Mouse (Mus musculus): ENCODE data around the gene Smarca4.
A peak's percentile ranks its signal among the peaks of the same experiment; 100 is the strongest.
"Not testable (repeated sequence)": the region's sequence is repeated elsewhere in the genome, so short reads cannot be mapped to it uniquely, and the experiment has no call there.

Smarca4 gene

DNA sequence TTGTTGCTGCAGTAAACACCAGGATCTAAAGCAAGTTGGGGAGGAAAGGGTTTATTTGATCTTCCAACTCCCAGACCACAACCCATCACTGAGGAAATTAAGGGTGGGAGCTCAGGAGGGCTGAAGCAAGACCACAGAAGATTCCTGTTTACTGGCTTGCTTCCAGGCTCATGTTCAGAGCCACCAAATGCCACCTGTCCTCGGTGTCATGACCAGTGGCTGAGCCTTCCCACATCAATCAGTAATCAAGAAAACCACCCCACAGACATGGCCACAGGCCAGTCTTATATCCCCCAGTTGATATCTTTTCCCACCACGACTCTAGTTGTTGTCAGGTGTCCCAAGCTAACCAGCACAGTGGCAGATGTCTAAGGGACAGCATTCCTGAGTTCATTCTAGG is 37.3 kb downstream of the Smarca4 start:
- no peak for DNase-seq (ENCODE audit: low spot score)

DNA sequence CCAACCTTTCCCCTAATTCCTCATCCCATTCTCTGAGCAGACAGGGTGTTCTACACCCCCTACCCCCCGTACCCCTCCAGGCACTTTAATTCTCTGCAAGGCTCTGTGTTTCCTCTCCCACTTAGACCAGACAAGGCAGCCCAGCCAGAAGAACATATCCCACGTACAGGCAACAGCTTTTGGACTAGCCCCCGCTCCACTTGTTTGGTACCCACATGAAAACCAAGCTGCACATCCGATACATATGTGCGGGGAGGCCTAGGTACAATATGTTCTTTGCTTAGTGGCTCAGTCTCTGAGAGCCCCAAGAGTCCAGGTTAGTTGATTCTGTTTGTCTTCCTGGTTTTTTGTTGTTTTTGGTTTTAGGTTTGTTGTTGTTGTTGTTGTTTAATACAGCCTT is 46.1 kb downstream of the Smarca4 start:
- no peak for DNase-seq (ENCODE audit: low spot score)

DNA sequence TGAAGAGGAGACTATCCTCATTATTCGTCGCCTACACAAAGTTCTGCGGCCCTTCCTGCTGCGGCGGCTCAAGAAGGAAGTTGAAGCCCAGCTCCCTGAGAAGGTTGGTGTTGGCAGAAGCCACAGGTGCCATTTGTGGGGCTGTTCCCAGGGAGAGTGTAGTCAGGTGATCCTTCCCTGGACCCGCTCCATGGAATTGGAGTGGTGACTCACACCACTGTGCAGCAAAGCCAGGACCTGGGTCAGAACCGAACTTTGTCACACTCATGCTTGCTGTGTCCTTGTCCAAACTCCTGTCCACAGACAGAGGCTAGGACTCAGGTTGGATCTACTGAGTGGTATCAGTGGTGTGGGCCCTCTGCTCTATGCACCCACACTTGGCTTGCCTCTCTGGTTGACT is 53.0 kb downstream of the Smarca4 start:
- peak; percentile 68 for DNase-seq (ENCODE audit: low spot score)

DNA sequence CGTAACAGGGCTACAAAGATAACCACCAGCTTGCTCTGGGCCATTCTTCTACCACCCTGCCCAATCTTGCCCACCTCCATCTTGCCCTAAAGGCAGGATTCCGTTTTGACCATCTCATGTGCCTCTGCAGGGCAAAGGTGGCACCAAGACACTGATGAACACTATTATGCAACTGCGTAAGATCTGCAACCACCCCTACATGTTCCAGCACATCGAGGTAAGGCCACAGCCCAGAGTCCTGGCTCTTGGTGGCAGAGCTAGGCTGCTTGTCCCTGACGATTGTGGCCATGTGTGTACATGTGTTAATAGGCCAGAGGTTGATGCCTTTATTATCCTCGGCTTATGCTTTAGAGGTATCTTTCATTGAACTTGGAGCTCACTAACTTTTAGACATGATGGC is 54.4 kb downstream of the Smarca4 start:
- no peak for DNase-seq (ENCODE audit: low spot score)

DNA sequence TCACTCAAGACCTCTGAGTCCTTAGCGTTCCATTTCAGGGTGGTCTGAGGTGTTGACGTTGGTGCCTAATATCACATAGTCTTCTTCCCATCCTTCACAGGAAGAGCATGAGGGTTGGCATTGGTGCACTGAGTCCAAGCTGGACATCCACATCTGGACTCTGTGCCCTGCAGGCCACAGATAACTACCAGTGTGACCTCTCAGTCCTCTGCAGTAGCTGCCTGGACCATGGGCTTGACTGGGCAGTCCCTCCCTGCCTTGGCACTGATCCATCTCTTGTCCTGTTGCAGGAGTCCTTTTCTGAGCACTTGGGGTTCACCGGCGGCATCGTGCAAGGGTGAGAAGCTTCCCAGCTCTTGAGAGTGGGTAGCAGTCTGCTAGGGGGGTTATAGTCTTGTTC is 55.8 kb downstream of the Smarca4 start:
- no peak for DNase-seq (ENCODE audit: low spot score)

DNA sequence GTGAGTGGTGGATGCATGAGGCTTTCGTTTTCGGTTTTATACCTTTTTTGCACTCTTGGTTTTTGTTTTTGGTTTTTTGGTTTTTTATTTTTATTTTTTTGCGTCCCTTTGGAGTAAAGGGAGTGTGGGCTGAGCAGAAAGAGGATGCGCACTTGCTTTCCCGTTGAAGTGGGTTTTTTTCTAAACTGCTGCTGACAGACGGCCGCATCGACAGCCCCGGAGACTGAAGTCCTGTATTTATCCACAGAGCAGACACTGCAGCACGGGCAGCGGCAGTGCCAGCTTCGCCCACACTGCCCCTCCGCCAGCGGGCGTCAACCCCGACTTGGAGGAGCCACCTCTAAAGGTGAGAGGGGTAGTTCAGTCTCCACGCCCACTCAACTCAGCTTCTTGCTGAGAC is 61.7 kb downstream of the Smarca4 start:
- no peak for DNase-seq (ENCODE audit: low spot score)

DNA sequence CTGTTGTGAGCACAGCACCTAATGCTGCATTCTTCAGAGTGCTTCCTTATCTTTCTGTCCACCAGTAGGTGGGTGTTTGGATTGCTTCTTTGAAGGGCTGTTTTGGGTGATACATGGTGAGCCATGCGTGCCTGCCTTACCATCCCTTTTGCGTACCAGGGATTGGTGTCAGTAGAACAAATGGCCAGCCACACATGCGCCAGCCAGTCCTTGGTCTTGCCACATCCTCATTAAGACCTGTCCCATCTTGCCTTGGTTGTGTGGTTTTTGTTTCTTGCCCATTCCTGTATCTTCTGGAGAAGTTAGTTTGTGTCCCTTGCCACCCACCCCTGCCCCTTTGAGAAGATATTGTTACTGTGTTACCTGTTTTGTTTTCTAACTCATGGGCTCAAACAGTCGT is 64.5 kb downstream of the Smarca4 start:
- no peak for DNase-seq (ENCODE audit: low spot score)

DNA sequence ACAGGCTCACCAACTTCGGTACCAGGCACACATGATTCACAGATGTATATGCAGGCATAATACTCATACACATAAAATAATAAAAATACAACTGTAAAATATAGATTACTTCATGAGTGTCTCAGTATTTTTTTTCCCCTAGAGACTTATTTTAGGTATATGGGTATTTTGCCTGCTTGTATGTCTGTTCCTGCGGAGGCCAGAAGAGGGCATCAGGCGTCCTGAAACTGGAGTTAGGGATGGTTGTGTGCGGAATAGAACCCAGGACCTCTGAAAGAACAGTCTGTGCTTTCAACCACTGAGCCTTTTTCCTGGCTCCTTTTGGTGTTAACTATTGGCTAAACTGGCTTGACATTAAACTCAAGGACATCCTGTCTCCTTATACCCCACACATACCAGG is 66.9 kb downstream of the Smarca4 start:
- DNase-seq (ENCODE audit: low spot score): no peak

DNA sequence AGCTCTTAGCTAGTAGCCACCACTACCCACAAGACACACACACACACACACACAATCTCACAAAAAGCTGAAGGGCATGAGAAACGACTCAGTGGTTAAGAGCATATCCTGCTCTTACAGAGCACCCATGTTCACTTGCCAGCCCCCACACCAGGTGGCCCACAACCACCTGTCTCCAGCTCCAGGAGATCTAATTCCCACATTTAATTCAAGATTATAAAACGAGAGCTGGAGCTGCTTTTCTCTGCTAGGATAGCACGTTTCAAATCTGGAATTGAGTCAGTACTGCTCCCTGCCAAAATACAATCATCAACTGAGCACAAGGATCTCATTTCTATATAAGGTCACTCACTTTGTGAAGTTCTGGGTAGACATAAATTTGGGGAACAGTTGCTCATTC is 67.9 kb downstream of the Smarca4 start:
- no peak for DNase-seq (ENCODE audit: low spot score)

DNA sequence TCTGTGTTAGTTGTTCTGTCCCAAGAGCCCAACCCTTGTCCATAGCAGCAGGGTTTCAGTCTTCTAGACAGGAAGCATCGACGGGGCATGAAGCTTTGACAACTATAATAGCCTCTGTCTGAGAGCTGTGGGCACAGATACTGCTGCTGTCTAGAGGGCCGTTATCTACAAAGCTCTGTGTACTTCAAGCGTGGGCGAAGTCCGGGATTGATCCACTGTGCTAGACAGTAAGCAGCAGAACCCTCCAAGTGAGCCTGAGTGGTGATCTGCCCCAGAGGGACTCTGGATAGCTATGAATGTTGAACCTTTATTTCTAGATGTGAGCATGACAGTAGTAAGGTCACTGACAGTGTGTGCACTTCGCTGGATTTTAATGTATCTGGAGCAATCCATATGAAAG is 72.6 kb downstream of the Smarca4 start:
- DNase-seq (ENCODE audit: low spot score): no peak

DNA sequence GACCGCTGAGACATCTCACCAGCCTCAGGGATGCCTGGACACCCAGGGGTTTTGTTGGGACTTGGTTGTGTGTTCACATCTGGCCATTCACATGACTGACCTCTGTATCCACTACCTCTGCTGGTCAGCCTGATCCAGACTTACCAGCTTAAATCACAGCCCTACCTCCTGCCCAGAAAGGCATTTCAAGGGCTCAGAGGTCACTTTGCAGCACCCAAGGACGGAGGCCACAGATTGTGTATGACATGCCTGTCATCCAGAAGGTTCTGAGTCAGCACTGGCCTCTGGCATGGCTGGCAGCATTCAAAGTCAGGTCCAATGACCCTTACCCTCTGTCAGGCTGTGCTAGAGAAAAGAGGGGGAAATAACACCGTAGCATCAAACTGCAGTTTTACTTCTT is 74.1 kb downstream of the Smarca4 start:
- peak; percentile 22 for DNase-seq (ENCODE audit: low spot score)

DNA sequence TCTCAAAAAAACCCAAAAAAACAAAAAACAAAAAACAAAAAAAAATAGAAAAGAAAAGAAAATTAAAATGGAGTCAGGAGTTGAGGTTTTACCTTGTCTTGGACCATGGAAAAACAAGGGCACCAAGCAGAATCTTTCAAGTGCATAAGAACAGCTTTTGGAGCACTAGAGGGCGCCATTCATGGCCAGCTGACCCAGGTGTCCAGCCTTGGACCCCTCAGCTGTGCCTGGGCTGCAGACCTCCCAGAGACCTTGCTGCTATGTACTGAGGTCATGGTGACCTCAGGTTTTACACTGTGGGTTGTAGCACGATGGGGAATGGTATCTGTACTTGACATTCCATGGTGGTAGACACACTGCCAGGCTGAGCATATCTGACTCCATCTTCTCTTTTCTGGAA is 75.9 kb downstream of the Smarca4 start:
- DNase-seq (ENCODE audit: low spot score): no peak

DNA sequence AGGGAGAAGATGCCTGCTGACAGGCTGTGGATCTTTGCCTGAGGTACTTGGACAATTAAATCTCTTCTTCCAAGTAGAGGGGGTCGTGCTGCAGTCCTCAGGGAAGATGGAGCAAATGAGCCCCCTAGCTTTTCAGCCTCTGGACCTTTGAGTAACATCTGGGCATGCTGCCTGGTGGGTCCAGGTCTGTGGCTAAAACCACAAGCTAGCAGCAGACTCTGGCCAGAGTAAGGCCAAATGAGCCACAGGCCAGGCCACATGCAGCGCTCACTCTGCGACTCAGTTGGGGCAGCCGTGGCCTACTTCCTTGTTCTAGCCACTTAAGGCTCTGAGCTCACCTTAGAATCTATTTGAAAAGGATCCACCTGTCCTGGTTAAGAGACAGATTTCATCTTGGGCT is 76.5 kb downstream of the Smarca4 start:
- DNase-seq (ENCODE audit: low spot score): peak; percentile 24

DNA sequence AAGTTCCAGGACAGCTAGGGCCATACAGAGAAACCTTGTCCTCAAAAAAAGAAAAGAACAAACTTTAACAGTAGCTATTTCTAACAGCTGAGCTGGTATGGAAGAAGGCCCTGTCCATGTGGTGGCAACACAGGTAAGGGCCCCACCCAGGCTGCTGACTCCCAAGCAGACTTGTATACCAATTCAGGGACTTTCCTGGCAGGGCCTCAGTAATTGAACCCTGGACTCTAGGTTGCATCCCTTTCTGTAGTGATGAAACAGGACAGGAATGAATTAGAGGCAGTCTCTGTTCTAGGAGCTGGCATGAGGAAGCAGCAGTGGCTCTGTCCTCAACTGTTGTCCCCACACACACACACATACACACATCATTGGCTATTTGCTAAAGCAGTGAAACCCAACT is 78.1 kb downstream of the Smarca4 start:
- DNase-seq (ENCODE audit: low spot score): no peak

DNA sequence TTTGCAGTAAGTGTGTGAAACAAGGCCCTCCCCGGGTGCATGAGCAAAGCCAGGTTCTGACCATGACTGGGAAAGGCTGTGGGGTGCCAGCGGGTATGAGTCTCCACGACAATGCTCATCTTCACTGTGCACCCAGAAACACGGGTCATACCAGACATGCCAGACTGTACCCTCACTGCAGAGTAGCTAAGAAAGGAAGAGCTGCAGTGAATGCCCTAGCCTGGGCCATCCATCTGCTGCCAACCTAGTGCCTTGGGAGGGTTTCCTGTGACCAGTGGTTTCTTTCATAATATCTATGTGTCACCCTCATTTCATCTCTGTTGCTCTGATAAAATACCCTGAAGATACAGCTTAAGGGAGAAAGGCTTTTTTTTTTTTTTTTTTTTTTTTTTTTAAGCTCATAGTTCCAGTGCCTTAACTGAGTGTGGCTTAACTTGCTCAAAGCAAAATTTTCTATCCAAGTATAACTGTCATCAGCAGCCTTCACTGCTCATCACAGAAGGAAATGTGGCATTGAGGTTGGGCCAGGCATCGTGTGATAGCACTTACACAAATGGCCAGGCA is 79.3 kb downstream of the Smarca4 start:
- DNase-seq (ENCODE audit: low spot score): no peak

DNA sequence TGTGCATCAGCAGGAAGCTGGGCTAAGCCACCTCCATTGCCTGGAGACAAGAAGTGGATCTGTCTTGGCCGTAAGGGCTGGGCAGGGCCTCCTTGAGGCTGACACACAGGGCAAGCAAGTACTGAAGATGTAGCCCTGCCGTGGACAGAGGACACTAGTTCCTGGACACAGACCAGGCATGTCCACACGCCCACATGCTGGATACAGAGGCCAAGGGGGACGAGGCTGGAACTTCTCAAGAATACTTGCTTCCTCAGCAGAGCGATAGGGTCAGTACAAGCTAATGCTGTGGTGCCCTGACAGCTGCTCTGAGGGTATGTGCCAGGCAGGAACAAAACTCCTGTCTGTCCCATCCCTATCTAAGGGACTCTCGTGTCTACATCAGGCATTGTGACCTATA is 81.2 kb downstream of the Smarca4 start:
- DNase-seq (ENCODE audit: low spot score): no peak

DNA sequence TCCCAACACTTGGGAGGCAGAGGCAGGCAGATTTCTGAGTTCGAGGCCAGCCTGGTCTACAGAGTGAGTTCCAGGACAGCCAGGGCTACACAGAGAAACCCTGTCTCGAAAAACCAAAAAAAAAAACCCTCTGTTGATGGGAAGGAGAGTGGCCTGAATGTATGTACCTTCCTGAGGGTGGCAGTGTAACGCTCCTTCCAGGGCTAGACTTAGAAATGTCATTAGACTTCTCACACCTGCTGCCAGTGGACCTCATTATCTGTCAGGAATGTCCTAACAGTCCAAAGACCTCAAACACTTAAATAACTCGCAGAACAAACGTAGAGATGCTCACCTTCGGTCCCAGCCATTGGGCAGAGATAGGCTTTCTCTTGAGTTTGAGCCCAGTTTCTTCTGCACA is 83.3 kb downstream of the Smarca4 start:
- DNase-seq (ENCODE audit: low spot score): not testable (repeated sequence)

DNA sequence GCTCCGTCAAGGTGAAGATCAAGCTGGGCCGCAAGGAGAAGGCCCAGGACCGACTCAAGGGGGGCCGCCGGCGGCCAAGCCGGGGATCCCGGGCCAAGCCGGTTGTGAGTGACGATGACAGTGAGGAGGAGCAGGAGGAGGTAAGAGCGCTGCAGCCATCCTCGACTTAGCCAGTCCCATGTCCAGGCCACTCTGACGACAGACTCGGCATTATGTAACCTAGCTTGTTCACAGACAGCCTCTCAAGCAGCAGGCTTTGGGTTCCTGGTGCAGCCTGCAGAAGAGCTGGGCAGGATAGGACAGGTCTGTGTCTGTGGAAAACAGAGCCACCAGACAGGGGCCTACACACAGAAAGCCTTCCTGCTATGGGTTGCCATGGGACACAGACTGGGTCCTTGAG is 85.1 kb downstream of the Smarca4 start:
- DNase-seq (ENCODE audit: low spot score): no peak

DNA sequence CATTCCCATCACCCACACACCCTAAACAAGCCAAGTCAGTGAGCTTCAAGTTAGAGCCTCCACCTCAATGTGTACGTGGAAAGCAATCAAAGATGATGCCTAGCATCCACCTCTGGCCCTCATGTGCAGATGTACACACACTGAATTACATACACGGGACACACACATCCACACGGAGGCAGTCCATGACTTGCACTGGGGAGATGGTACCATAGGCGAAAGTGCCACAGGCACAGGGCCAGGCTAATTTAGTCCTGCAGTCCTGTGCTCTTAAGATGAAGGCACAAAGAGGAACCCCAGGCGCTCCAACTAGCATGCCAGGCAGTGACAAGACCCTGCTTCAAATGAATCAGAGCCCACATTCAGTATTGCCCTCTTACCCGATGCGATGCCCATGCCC is 87.5 kb downstream of the Smarca4 start:
- no peak for DNase-seq (ENCODE audit: low spot score)

DNA sequence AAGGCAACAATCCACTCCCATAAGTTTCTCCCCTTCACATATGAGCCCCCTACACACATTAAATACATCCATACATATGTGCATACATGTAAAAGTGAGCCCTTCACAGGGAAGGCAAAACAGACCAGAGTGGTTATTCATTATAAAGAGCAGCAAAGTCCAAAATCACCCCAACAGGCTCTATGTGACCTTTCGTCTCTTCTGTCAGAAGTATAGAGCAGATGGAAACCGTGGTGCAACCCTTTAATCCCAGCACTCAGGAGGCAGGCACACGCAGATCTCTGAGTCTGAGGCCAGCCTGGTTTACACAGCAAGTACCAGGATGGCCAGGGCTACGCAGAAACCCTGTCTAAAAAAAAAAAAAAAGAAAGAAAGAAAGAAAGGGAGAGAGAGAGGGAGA is 90.1 kb downstream of the Smarca4 start:
- DNase-seq (ENCODE audit: low spot score): no peak

DNA sequence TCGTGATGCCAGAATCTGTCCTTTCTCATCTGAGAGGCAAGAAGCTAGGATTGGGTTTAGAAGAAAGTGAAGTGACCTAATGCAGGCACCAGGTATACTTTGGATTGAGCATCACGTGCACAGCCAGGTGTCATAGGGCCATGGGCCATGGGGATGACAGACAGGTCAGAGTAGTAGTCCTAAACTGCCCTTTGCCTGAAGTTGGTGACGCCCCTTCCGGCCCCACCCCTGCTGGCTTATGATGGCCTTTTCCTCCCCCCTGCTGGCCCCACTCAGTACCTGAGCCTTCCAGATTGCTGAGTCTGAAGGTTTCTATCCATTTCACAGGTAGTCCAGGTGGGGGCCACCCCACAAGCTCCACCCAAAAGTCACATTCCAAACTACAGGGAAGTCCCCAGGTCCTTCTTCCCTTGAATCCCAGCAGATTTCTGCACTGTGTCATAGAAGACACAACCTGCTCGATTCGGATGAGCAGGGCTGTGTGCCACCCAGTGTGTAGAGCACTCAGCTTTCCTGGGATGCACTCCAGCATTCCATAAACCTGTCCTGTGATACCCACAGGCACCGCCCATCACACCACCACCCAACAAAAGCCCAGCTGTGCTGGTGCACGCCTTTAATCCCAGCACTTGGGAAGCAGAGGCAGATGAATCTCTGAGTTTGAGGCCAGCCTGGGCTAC is 90.8 kb downstream of the Smarca4 start:
- DNase-seq (ENCODE audit: low spot score): no peak

DNA sequence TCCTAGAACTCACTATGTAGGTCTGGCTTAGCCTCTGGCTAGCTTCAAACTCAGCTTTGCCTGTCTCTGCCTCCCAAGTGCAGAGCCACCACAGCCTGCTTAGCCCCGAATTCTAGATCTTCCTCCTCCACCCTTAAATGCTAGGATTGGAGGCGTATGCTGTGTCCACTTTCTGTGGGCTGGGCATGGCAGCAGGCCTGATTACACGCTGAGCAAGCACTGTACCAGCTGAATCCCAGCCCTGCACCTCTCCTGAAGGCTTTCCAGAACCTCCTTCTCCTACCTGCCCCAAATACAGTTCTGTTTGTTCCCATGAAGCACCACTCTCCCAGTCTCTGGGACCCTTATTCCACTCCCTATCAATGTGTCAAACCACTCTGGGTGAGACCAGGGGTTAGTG is 93.4 kb downstream of the Smarca4 start:
- DNase-seq (ENCODE audit: low spot score): no peak

DNA sequence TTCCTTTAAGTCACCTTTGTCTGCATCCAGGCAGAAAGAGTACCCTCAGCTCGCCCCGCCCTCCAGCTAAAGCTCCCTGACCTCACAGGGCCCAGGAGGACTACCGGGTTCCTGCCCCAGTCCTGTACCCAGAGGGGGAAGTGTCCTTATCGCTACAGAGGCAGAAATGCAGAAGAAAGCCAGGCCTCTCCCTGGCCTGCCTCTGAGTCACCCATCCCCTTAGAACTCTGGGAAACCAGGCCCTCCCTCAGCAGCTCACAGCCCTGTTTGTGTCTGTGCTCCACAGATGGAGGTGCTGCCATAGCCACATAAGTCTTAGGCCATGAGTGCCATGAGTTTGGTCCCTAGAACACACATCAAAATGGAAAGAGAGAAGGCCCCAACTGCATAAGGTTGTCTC is 99.3 kb downstream of the Smarca4 start:
- DNase-seq (ENCODE audit: low spot score): no peak

DNA sequence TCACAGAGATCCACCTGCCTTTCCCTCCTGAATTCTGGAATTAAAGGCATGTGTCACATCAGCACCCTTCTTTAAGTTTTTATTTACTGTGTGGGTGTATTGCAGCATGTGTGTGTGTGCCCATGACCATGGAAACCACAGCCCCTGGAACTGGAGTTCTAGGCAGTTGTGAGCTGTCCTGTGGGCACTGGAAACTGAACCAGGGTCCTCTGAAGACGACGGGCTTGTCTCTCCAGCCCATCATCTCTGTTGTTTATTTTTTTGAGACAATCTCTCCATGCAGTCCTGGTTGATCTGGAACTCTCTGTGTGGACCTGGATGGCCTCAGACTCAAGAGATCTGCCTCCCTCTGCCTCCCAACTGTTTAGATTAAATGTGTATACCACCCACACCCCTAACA is 101.0 kb downstream of the Smarca4 start:
- DNase-seq (ENCODE audit: low spot score): no peak

DNA sequence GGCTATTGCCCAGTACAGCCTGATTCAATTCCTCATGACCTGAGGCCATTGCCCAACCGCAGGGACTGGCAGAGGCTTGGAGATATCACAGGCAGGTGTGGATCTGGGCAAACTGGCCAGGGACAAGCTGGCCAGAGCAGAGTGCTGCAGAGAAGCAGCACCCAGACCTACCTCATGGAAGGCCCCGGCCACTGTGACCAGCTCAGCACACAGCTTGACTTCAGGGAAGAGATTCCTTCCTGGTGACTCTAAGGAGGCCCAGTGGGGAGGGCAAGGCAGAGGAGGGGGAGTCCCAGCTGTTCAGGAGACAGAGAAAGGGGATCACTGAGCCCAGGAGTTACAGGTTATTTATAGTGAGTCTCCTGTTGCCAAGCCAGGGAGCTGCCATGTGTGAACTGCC is 105.1 kb downstream of the Smarca4 start:
- DNase-seq (ENCODE audit: low spot score): no peak

Data from adipocyte (in vitro differentiated cells).